Mouse (Mus musculus): ENCODE measurements at regions not wholly inside any gene's neighbourhood (a gene's known extent, or its start where the extent isn't known, plus 50 kb on each side); places are given as distances from the start of the nearest gene placed in this dataset.

GRCm38 (mm10) chr2:50881514-50882038, 267.3 kb downstream of the Rnd3 start:
- TF ChIP-seq CTCF (IDR thresholded peaks at IDR 0.05; ENCODE audit: borderline replicate concordance, insufficient read depth, low read length) (no peak), POLR2A (IDR thresholded peaks at IDR 0.05; ENCODE audit: low read depth, low read length) (no peak)
